Mouse (Mus musculus): Measurements from ENCODE around the gene Tekt2.
A peak's percentile ranks its signal among the peaks of the same experiment; 100 is the strongest.

GRCm38 (mm10) chr4:126321111-126321853, 4.2 kb downstream of the Tekt2 start, which contains the start of gene Adprhl2:
- TF ChIP-seq CHD2 (IDR thresholded peaks at IDR 0.05; ENCODE audit: low read depth, low read length) (no peak), ZNF384 (IDR thresholded peaks at IDR 0.05; ENCODE audit: low read depth, low read length) (peak; percentile 78), MAFK (IDR thresholded peaks at IDR 0.05; ENCODE audit: insufficient read depth, low read depth, low read length) (no peak)

All from ES-E14 (cell line).